Mouse (Mus musculus) testis, postnatal 14 days (tissue): Measurements from ENCODE around the gene Mcu.

ENCODE experiments used
- DNase-seq: peaks from one replicate; pipeline ENCODE4 v3.0.0; 2021; ENCODE audit warnings: low spot score

The Mcu gene

GRCm38 (mm10) chr10:59613276-59613675, 3.2 kb downstream of the Mcu start:
- DNase-seq, result peak; percentile 54

- no peak for DNase-seq
These were observed 11.5 kb downstream of the Mcu start for GRCm38 (mm10) chr10:59604879-59605464.

- DNase-seq, result no peak
These were observed 12.6 kb downstream of the Mcu start for GRCm38 (mm10) chr10:59603843-59604242.

GRCm38 (mm10) chr10:59602891-59603290, 13.6 kb downstream of the Mcu start:
- DNase-seq, result no peak

GRCm38 (mm10) chr10:59602043-59602442, 14.4 kb downstream of the Mcu start:
- no peak for DNase-seq

- no peak for DNase-seq
These were observed 16.0 kb downstream of the Mcu start for GRCm38 (mm10) chr10:59600516-59600915.

- no peak for DNase-seq
These were observed 22.5 kb downstream of the Mcu start for GRCm38 (mm10) chr10:59593826-59594570.

GRCm38 (mm10) chr10:59590606-59591005, 25.9 kb downstream of the Mcu start:
- no peak for DNase-seq

GRCm38 (mm10) chr10:59589856-59590255, 26.6 kb downstream of the Mcu start:
- no peak for DNase-seq

- DNase-seq, result no peak
These were observed 27.1 kb downstream of the Mcu start for GRCm38 (mm10) chr10:59589420-59589819.

- no peak for DNase-seq
These were observed 28.4 kb downstream of the Mcu start for GRCm38 (mm10) chr10:59588135-59588534.

- no peak for DNase-seq
These were observed 29.7 kb downstream of the Mcu start for GRCm38 (mm10) chr10:59586821-59587220.

GRCm38 (mm10) chr10:59585621-59586020, 30.9 kb downstream of the Mcu start:
- DNase-seq, result no peak

GRCm38 (mm10) chr10:59581826-59582543, 34.5 kb downstream of the Mcu start:
- DNase-seq, result no peak

- DNase-seq, result no peak
These were observed 35.8 kb downstream of the Mcu start for GRCm38 (mm10) chr10:59580593-59581149.

- DNase-seq, result no peak
These were observed 36.8 kb downstream of the Mcu start for GRCm38 (mm10) chr10:59579645-59580044.

GRCm38 (mm10) chr10:59577871-59578801, 38.4 kb downstream of the Mcu start:
- no peak for DNase-seq

- no peak for DNase-seq
These were observed 40.2 kb downstream of the Mcu start for GRCm38 (mm10) chr10:59576305-59576704.

GRCm38 (mm10) chr10:59571964-59572363, 44.5 kb downstream of the Mcu start:
- DNase-seq, result no peak

GRCm38 (mm10) chr10:59571273-59571672, 45.2 kb downstream of the Mcu start:
- DNase-seq, result no peak

- DNase-seq, result no peak
These were observed 45.7 kb downstream of the Mcu start for GRCm38 (mm10) chr10:59570780-59571179.

GRCm38 (mm10) chr10:59570360-59570759, 46.1 kb downstream of the Mcu start:
- DNase-seq, result no peak
